Mouse (Mus musculus) MEL (cell line): Measurements from ENCODE around the gene D630003M21Rik. TPM values are rescaled to one million over a fixed set of nuclear protein-coding genes. Genes with fewer than 3 reads are reported as not detected.
A peak's percentile ranks its signal among the peaks of the same experiment; 100 is the strongest.

Experiments
- DNase-seq: peaks from one replicate; pipeline ENCODE4 v3.0.0; 2011; ENCODE audit warnings: low read depth, low spot score
- H3K27ac ChIP-seq: 2 replicates; pipeline ENCODE4 v1.5.1; 2012; ENCODE audit warnings: low read depth, mild to moderate bottlenecking, control low read depth, low read length, moderate library complexity; ENCODE audit not compliant: control insufficient read depth
- H3K27me3 ChIP-seq, 2 experiments: fragments of 150-350 bp in 1 of 2; sonication (generic) in 1 of 2; 2 replicates each; pipeline ENCODE4 v1.6.1; 2012; ENCODE audit warnings: low read length in 2 of 2, mild to moderate bottlenecking in 2 of 2, improper control_type of control experiment in 1 of 2, moderate library complexity in 1 of 2; ENCODE audit not compliant: insufficient read depth in 2 of 2, control insufficient read depth in 1 of 2
- H3K36me3 ChIP-seq, 2 experiments: 2 replicates each; pipeline ENCODE4 v1.6.1; 2012 to 2014; ENCODE audit warnings: low read length in 2 of 2, improper control_type of control experiment in 1 of 2, inconsistent platforms in 1 of 2, mild to moderate bottlenecking in 1 of 2; ENCODE audit not compliant: insufficient read depth in 2 of 2, control insufficient read depth in 1 of 2
- H3K4me1 ChIP-seq, 2 experiments: fragments of 150-350 bp in 1 of 2; sonication (generic) in 1 of 2; 2 replicates each; pipeline ENCODE4 v1.6.1; 2012; ENCODE audit warnings: low read length in 2 of 2, improper control_type of control experiment in 1 of 2, mild to moderate bottlenecking in 1 of 2; ENCODE audit not compliant: insufficient read depth in 2 of 2, control insufficient read depth in 1 of 2
- H3K4me3 ChIP-seq, 2 experiments: fragments of 150-350 bp in 1 of 2; sonication (generic) in 1 of 2; 2 replicates each; pipeline ENCODE4 v1.5.1; 2012; ENCODE audit warnings: low read depth in 2 of 2, low read length in 2 of 2, mild to moderate bottlenecking in 2 of 2, moderate library complexity in 2 of 2, control low read depth in 1 of 2, improper control_type of control experiment in 1 of 2; ENCODE audit not compliant: control insufficient read depth in 1 of 2, insufficient read depth in 1 of 2
- H3K79me2 ChIP-seq: 2 replicates; pipeline ENCODE4 v1.6.1; 2012; ENCODE audit warnings: mild to moderate bottlenecking, low read length, moderate library complexity; ENCODE audit not compliant: control insufficient read depth, poor library complexity, insufficient read depth
- H3K9ac ChIP-seq: 2 replicates; pipeline ENCODE4 v1.6.1; 2012; ENCODE audit warnings: low read depth, mild to moderate bottlenecking, control low read depth, low read length, moderate library complexity; ENCODE audit not compliant: control insufficient read depth, poor library complexity, severe bottlenecking
- H3K9me3 ChIP-seq: fragments of 150-350 bp; sonication (generic); replicated peaks from 2 replicates; pipeline ENCODE4 v1.6.1; 2012; ENCODE audit warnings: mild to moderate bottlenecking, low read length, improper control_type of control experiment, moderate library complexity; ENCODE audit not compliant: insufficient read depth
- CHD1 ChIP-seq: IDR thresholded peaks from 2 replicates; pipeline ENCODE4 v1.6.1; 2012; ENCODE audit warnings: low read depth, mild to moderate bottlenecking, inconsistent platforms, low read length, improper control_type of control experiment
- HCFC1 ChIP-seq: IDR thresholded peaks from 2 replicates; pipeline ENCODE4 v1.6.1; 2012; ENCODE audit warnings: low read depth, mild to moderate bottlenecking, inconsistent platforms, low read length, improper control_type of control experiment, moderate library complexity
- KAT2A ChIP-seq: conservative IDR thresholded peaks from 2 replicates; pipeline ENCODE4 v1.6.1; 2012; ENCODE audit warnings: low read depth, low read length, improper control_type of control experiment, inconsistent platforms
- MEF2A ChIP-seq: IDR thresholded peaks from 2 replicates; pipeline ENCODE4 v1.6.1; 2014; ENCODE audit warnings: low read depth, mild to moderate bottlenecking, inconsistent platforms, low read length, improper control_type of control experiment; ENCODE audit not compliant: poor library complexity, insufficient replicate concordance, severe bottlenecking; ENCODE audit errors: extremely low read depth
- MXI1 ChIP-seq: IDR thresholded peaks from 2 replicates; pipeline ENCODE4 v1.6.1; 2011; ENCODE audit warnings: mild to moderate bottlenecking, low read depth, low read length, improper control_type of control experiment
- POLR2A ChIP-seq, 2 experiments: IDR thresholded peaks; 2 replicates each; pipeline ENCODE4 v1.6.1; 2011 to 2012; ENCODE audit warnings: low read length in 2 of 2, mild to moderate bottlenecking in 2 of 2, control low read depth in 1 of 2, improper control_type of control experiment in 1 of 2, low read depth in 1 of 2, moderate library complexity in 1 of 2; ENCODE audit not compliant: control insufficient read depth in 1 of 2, insufficient read depth in 1 of 2, poor library complexity in 1 of 2
- POLR2AphosphoS5 ChIP-seq: IDR thresholded peaks from 2 replicates; pipeline ENCODE4 v1.6.1; 2012; ENCODE audit warnings: low read depth, borderline replicate concordance, mild to moderate bottlenecking, inconsistent platforms, low read length, moderate library complexity, mixed read lengths
- SMC3 ChIP-seq: IDR thresholded peaks from 2 replicates; pipeline ENCODE4 v1.6.1; 2011; ENCODE audit warnings: low read depth, low read length, improper control_type of control experiment
- UBTF ChIP-seq: IDR thresholded peaks from 2 replicates; pipeline ENCODE4 v1.6.1; 2012; ENCODE audit warnings: low read depth, mild to moderate bottlenecking, inconsistent platforms, low read length, improper control_type of control experiment, moderate library complexity, borderline replicate concordance; ENCODE audit not compliant: insufficient read depth
- USF1 ChIP-seq: IDR thresholded peaks from 2 replicates; pipeline ENCODE4 v1.6.1; 2014; ENCODE audit warnings: low read depth, mild to moderate bottlenecking, inconsistent platforms, low read length, improper control_type of control experiment, moderate library complexity
- USF2 ChIP-seq, 2 experiments: IDR thresholded peaks; 2 replicates each; pipeline ENCODE4 v1.6.1; 2011 to 2012; ENCODE audit warnings: improper control_type of control experiment in 2 of 2, low read length in 2 of 2, borderline replicate concordance in 1 of 2, inconsistent platforms in 1 of 2, low read depth in 1 of 2, mild to moderate bottlenecking in 1 of 2; ENCODE audit not compliant: insufficient read depth in 1 of 2
- polyA plus RNA-seq, 2 experiments: library from polyadenylated mRNA; stranded (reverse) in 1 of 2; unstranded in 1 of 2; fragments of >175 nt in 1 of 2; fragments of >200 nt in 1 of 2; gene quantifications; 2 replicates each; pipeline versions ENCODE4 v1.2.1 to v1.2.4; 2012; ENCODE audit warnings: low replicate concordance in 2 of 2, low read depth in 1 of 2; ENCODE audit not compliant: insufficient read length in 2 of 2, insufficient read depth in 1 of 2, missing spikeins in 1 of 2
- total RNA-seq: library from RNA; depleted of rRNA; stranded (reverse); fragments of 300-350 nt; gene quantifications from 2 replicates; pipeline ENCODE4 v1.2.3, GENCODE M21; 2012

The D630003M21Rik gene
- total and polyA plus RNA-seq, 3 experiments = 0.10 TPM; not detected in 2

- no peak for TF ChIP-seq POLR2A (IDR thresholded peaks at IDR 0.05; ENCODE audit: control insufficient read depth in 1 of 2, insufficient read depth in 1 of 2, low read depth in 1 of 2, low read length in 2 of 2, poor library complexity in 1 of 2)
- no peak for TF ChIP-seq USF1
- no peak for TF ChIP-seq POLR2AphosphoS5
- TF ChIP-seq, all 39 proteins: peak for 0
- peaks cover 0 to 9% of the 10 kb centered on the region in 2 experiments; a peak in 3 of 4 replicates for H3K27me3 ChIP-seq
- DNase-seq = no peak
- no peaks in the 10 kb centered on the region for H3K4me1 ChIP-seq
- H3K79me2 ChIP-seq = no peaks in the 10 kb centered on the region
- no peaks in the 10 kb centered on the region for H3K36me3 ChIP-seq
- no peak overlapping the region for H3K9ac ChIP-seq
- H3K4me3 ChIP-seq = no peak overlapping the region
- no peak overlapping the region for H3K27ac ChIP-seq
- no peaks in the 10 kb centered on the region for H3K9me3 ChIP-seq
Measured at GRCm38 (mm10) chr2:158221446-158222084, 7.5 kb downstream of the D630003M21Rik start.

- Histone ChIP-seq H3K4me1 (no peaks in the 10 kb centered on the region), H3K27ac (no peak overlapping the region), H3K36me3 (no peaks in the 10 kb centered on the region), H3K9me3 (no peaks in the 10 kb centered on the region), H3K4me3 (no peak overlapping the region), H3K79me2 (no peaks in the 10 kb centered on the region), H3K9ac (no peak overlapping the region), H3K27me3 (peaks cover 0 to 13% of the 10 kb centered on the region in 2 experiments; a peak in 3 of 4 replicates)
- TF ChIP-seq USF1 (peak; percentile 49; the same call in 1 of the 2 replicates), USF2 (IDR thresholded peaks at IDR 0.05; ENCODE audit: borderline replicate concordance in 1 of 2, insufficient read depth in 1 of 2, low read depth in 1 of 2, low read length in 2 of 2) (no peak)
- no peak for DNase-seq
Measured at GRCm38 (mm10) chr2:158219562-158219961, 9.5 kb downstream of the D630003M21Rik start.

GRCm38 (mm10) chr2:158216510-158216909, 12.5 kb downstream of the D630003M21Rik start:
- TF ChIP-seq POLR2AphosphoS5 (no peak), HCFC1 (no peak), MXI1 (no peak), SMC3 (no peak), UBTF (no peak), MEF2A (no peak), KAT2A (no peak), CHD1 (no peak)
- Histone ChIP-seq H3K27ac (no peak overlapping the region), H3K4me3 (no peak overlapping the region), H3K79me2 (no peaks in the 10 kb centered on the region), H3K9ac (no peak overlapping the region), H3K9me3 (no peaks in the 10 kb centered on the region), H3K4me1 (no peaks in the 10 kb centered on the region), H3K27me3 (peaks cover 0 to 13% of the 10 kb centered on the region in 2 experiments; a peak in 3 of 4 replicates), H3K36me3 (no peaks in the 10 kb centered on the region)
- DNase-seq = no peak
